Mouse (Mus musculus): ENCODE data around the gene Mettl9. TPM values are rescaled to one million over a fixed set of nuclear protein-coding genes. Genes with fewer than 3 reads are reported as not detected.
A peak's percentile ranks its signal among the peaks of the same experiment; 100 is the strongest.

Gene Mettl9
- polyA plus RNA-seq, 1 experiment from 2014 or later = 111 TPM

- H3K36me3 ChIP-seq (ENCODE audit: control insufficient read depth, insufficient read depth, low read length) = peaks cover 3% of the 10 kb centered on the region
- H3K4me3 ChIP-seq (replicated peaks; ENCODE audit: low read length) = no peak overlapping the region
- no peak for ATAC-seq (ENCODE audit: insufficient read depth, low FRiP score)
- no peaks in the 10 kb centered on the region for H3K9me3 ChIP-seq (replicated peaks; ENCODE audit: control insufficient read depth, low read length)
- WGBS = 87% methylated on average over 4 of the region's 4 CpGs
- H3K4me1 ChIP-seq (ENCODE audit: control insufficient read depth, insufficient read depth, low read length) = peaks cover 4% of the 10 kb centered on the region; the same call in 1 of the 2 replicates
- H3K27me3 ChIP-seq (ENCODE audit: control insufficient read depth, insufficient read depth, low read length) = no peaks in the 10 kb centered on the region
- H3K27ac ChIP-seq (ENCODE audit: low read length) = no peak overlapping the region
- H3K9ac ChIP-seq (ENCODE audit: low read length) = no peak overlapping the region
- H3K4me2 ChIP-seq (ENCODE audit: low read depth, low read length) = no peak overlapping the region
These were observed 37.0 kb downstream of the Mettl9 start for GRCm38 (mm10) chr7:121071276-121071675.

- ATAC-seq (ENCODE audit: insufficient read depth, low FRiP score) = no peak
- no peak overlapping the region for H3K4me3 ChIP-seq (replicated peaks; ENCODE audit: low read length)
- WGBS = 62% methylated on average over 5 of the region's 5 CpGs
These were observed 38.3 kb downstream of the Mettl9 start for GRCm38 (mm10) chr7:121072506-121072905.

GRCm38 (mm10) chr7:121074281-121074680, 40.0 kb downstream of the Mettl9 start, which contains the start of gene Igsf6:
Gene Igsf6, minus strand, starts transcription at chr7:121074572.
- WGBS = 55% methylated on average over 11 of the region's 11 CpGs
- ATAC-seq (ENCODE audit: insufficient read depth, low FRiP score) = no peak
- no peak within 1 kb of the TSS for H3K9ac ChIP-seq (ENCODE audit: low read length)
- no peaks in the 10 kb centered on the region for H3K27me3 ChIP-seq (ENCODE audit: control insufficient read depth, insufficient read depth, low read length)
- H3K9me3 ChIP-seq (replicated peaks; ENCODE audit: control insufficient read depth, low read length) = no peaks in the 10 kb centered on the region
- peaks cover 4% of the 10 kb centered on the region; the same call in 1 of the 2 replicates for H3K4me1 ChIP-seq (ENCODE audit: control insufficient read depth, insufficient read depth, low read length)
- H3K36me3 ChIP-seq (ENCODE audit: control insufficient read depth, insufficient read depth, low read length) = peaks cover 3% of the 10 kb centered on the region
- H3K27ac ChIP-seq (ENCODE audit: low read length) = peak within 1 kb of the TSS; percentile 62
- H3K4me3 ChIP-seq (replicated peaks; ENCODE audit: low read length) = peak within 1 kb of the TSS; percentile 5; the same call in 1 of the 2 replicates
- no peak within 1 kb of the TSS for H3K4me2 ChIP-seq (ENCODE audit: low read depth, low read length)

More at GRCm38 (mm10) chr7:121072506-121072905, 38.3 kb downstream of the Mettl9 start:
- no peaks in the 10 kb centered on the region for H3K27me3 ChIP-seq (ENCODE audit: control insufficient read depth, insufficient read depth, low read length)
- peaks cover 3% of the 10 kb centered on the region for H3K36me3 ChIP-seq (ENCODE audit: control insufficient read depth, insufficient read depth, low read length)
- H3K4me2 ChIP-seq (ENCODE audit: low read depth, low read length) = no peak overlapping the region
- H3K4me1 ChIP-seq (ENCODE audit: control insufficient read depth, insufficient read depth, low read length) = peaks cover 4% of the 10 kb centered on the region; the same call in 1 of the 2 replicates
- H3K9ac ChIP-seq (ENCODE audit: low read length) = no peak overlapping the region
- no peak overlapping the region for H3K27ac ChIP-seq (ENCODE audit: low read length)
- no peaks in the 10 kb centered on the region for H3K9me3 ChIP-seq (replicated peaks; ENCODE audit: control insufficient read depth, low read length)

- H3K4me3 ChIP-seq (replicated peaks; ENCODE audit: low read length) = no peak overlapping the region
- no peak overlapping the region for H3K4me2 ChIP-seq (ENCODE audit: low read depth, low read length)
- H3K9me3 ChIP-seq (replicated peaks; ENCODE audit: control insufficient read depth, low read length) = no peaks in the 10 kb centered on the region
- peak overlapping the region; percentile 62 for H3K27ac ChIP-seq (ENCODE audit: low read length)
- no peaks in the 10 kb centered on the region for H3K27me3 ChIP-seq (ENCODE audit: control insufficient read depth, insufficient read depth, low read length)
- 77% methylated on average over 6 of the region's 6 CpGs for WGBS
- ATAC-seq (ENCODE audit: insufficient read depth, low FRiP score) = no peak; the same call in 1 of the 2 replicates
- peaks cover 3% of the 10 kb centered on the region for H3K36me3 ChIP-seq (ENCODE audit: control insufficient read depth, insufficient read depth, low read length)
- no peak overlapping the region for H3K9ac ChIP-seq (ENCODE audit: low read length)
- peaks cover 4% of the 10 kb centered on the region; the same call in 1 of the 2 replicates for H3K4me1 ChIP-seq (ENCODE audit: control insufficient read depth, insufficient read depth, low read length)
These were observed 40.7 kb downstream of the Mettl9 start for GRCm38 (mm10) chr7:121074801-121075400.

GRCm38 (mm10) chr7:121075416-121075815, 41.2 kb downstream of the Mettl9 start:
- Histone ChIP-seq H3K9ac (ENCODE audit: low read length) (no peak overlapping the region), H3K36me3 (ENCODE audit: control insufficient read depth, insufficient read depth, low read length) (peaks cover 3% of the 10 kb centered on the region), H3K4me1 (ENCODE audit: control insufficient read depth, insufficient read depth, low read length) (peaks cover 4% of the 10 kb centered on the region; the same call in 1 of the 2 replicates), H3K4me3 (replicated peaks; ENCODE audit: low read length) (no peak overlapping the region), H3K9me3 (replicated peaks; ENCODE audit: control insufficient read depth, low read length) (no peaks in the 10 kb centered on the region), H3K27ac (ENCODE audit: low read length) (peak overlapping the region; percentile 62; the same call in 1 of the 2 replicates), H3K27me3 (ENCODE audit: control insufficient read depth, insufficient read depth, low read length) (no peaks in the 10 kb centered on the region), H3K4me2 (ENCODE audit: low read depth, low read length) (no peak overlapping the region)
- ATAC-seq (ENCODE audit: insufficient read depth, low FRiP score) = no peak
- 80% methylated on average over 5 of the region's 5 CpGs for WGBS

GRCm38 (mm10) chr7:121077311-121077710, 43.1 kb downstream of the Mettl9 start:
- H3K36me3 ChIP-seq (ENCODE audit: control insufficient read depth, insufficient read depth, low read length) = peaks cover 3% of the 10 kb centered on the region
- H3K27me3 ChIP-seq (ENCODE audit: control insufficient read depth, insufficient read depth, low read length) = no peaks in the 10 kb centered on the region
- no peak overlapping the region for H3K4me3 ChIP-seq (replicated peaks; ENCODE audit: low read length)
- H3K9me3 ChIP-seq (replicated peaks; ENCODE audit: control insufficient read depth, low read length) = no peaks in the 10 kb centered on the region
- no peak overlapping the region for H3K27ac ChIP-seq (ENCODE audit: low read length)
- H3K4me2 ChIP-seq (ENCODE audit: low read depth, low read length) = no peak overlapping the region
- no peak for ATAC-seq (ENCODE audit: insufficient read depth, low FRiP score)
- WGBS = 87% methylated on average over 6 of the region's 6 CpGs
- no peak overlapping the region for H3K9ac ChIP-seq (ENCODE audit: low read length)
- H3K4me1 ChIP-seq (ENCODE audit: control insufficient read depth, insufficient read depth, low read length) = peaks cover 4% of the 10 kb centered on the region; the same call in 1 of the 2 replicates

- ATAC-seq (ENCODE audit: insufficient read depth, low FRiP score) = no peak
- WGBS = 22% methylated on average over 5 of the region's 5 CpGs
- peaks cover 4% of the 10 kb centered on the region; the same call in 1 of the 2 replicates for H3K4me1 ChIP-seq (ENCODE audit: control insufficient read depth, insufficient read depth, low read length)
These were observed 43.6 kb downstream of the Mettl9 start for GRCm38 (mm10) chr7:121077829-121078228.

GRCm38 (mm10) chr7:121081350-121081749, 47.1 kb downstream of the Mettl9 start, which contains the start of gene Otoa:
Gene Otoa, plus strand, starts transcription at chr7:121081650.
- no peak within 1 kb of the TSS for H3K4me3 ChIP-seq (replicated peaks; ENCODE audit: low read length)
- no peaks in the 10 kb centered on the region for H3K27me3 ChIP-seq (ENCODE audit: control insufficient read depth, insufficient read depth, low read length)
- no peak within 1 kb of the TSS for H3K9ac ChIP-seq (ENCODE audit: low read length)
- WGBS = 85% methylated on average over 4 of the region's 4 CpGs
- no peak for ATAC-seq (ENCODE audit: insufficient read depth, low FRiP score)
- no peak within 1 kb of the TSS for H3K27ac ChIP-seq (ENCODE audit: low read length)
- no peak within 1 kb of the TSS for H3K4me2 ChIP-seq (ENCODE audit: low read depth, low read length)
- H3K9me3 ChIP-seq (replicated peaks; ENCODE audit: control insufficient read depth, low read length) = no peaks in the 10 kb centered on the region
- H3K36me3 ChIP-seq (ENCODE audit: control insufficient read depth, insufficient read depth, low read length) = no peaks in the 10 kb centered on the region
- peaks cover 8% of the 10 kb centered on the region for H3K4me1 ChIP-seq (ENCODE audit: control insufficient read depth, insufficient read depth, low read length)

More at GRCm38 (mm10) chr7:121077829-121078228, 43.6 kb downstream of the Mettl9 start:
- Histone ChIP-seq H3K9me3 (replicated peaks; ENCODE audit: control insufficient read depth, low read length) (no peaks in the 10 kb centered on the region), H3K36me3 (ENCODE audit: control insufficient read depth, insufficient read depth, low read length) (peaks cover 3% of the 10 kb centered on the region), H3K4me2 (ENCODE audit: low read depth, low read length) (no peak overlapping the region), H3K27me3 (ENCODE audit: control insufficient read depth, insufficient read depth, low read length) (no peaks in the 10 kb centered on the region), H3K27ac (ENCODE audit: low read length) (no peak overlapping the region), H3K4me3 (replicated peaks; ENCODE audit: low read length) (no peak overlapping the region), H3K9ac (ENCODE audit: low read length) (no peak overlapping the region)

GRCm38 (mm10) chr7:121081816-121082215, 47.6 kb downstream of the Mettl9 start:
- Histone ChIP-seq H3K4me2 (ENCODE audit: low read depth, low read length) (no peak overlapping the region), H3K9me3 (replicated peaks; ENCODE audit: control insufficient read depth, low read length) (no peaks in the 10 kb centered on the region), H3K9ac (ENCODE audit: low read length) (no peak overlapping the region), H3K4me3 (replicated peaks; ENCODE audit: low read length) (no peak overlapping the region), H3K36me3 (ENCODE audit: control insufficient read depth, insufficient read depth, low read length) (no peaks in the 10 kb centered on the region), H3K4me1 (ENCODE audit: control insufficient read depth, insufficient read depth, low read length) (peaks cover 8% of the 10 kb centered on the region), H3K27me3 (ENCODE audit: control insufficient read depth, insufficient read depth, low read length) (no peaks in the 10 kb centered on the region), H3K27ac (ENCODE audit: low read length) (no peak overlapping the region)
- WGBS = 67% methylated on average over 2 of the region's 2 CpGs
- no peak for ATAC-seq (ENCODE audit: insufficient read depth, low FRiP score)

Measured in stomach, embryonic 16.5 days (tissue).